ENCODE assay signal across 8 mouse cellular contexts in genomic region chr11:53456474-53457371, GRCm38 (mm10). TPM values are rescaled to one million over a fixed set of nuclear protein-coding genes. Genes with fewer than 3 reads are reported as not detected.
DNase-seq lines count a peak whose midpoint lies in the region; ATAC-seq and TF ChIP-seq lines count a peak whose summit lies in the region.

TSS of gene Gm10447 (minus strand) at chr11:53457110.
TSS of gene Shroom1 (plus strand) at chr11:53457205.

- H3K9me3 ChIP-seq in heart, postnatal 0 days (replicated peaks; ENCODE audit: control insufficient read depth, low read length) = no peaks in the 10 kb centered on the region

- peak within 1 kb of the TSS; percentile 43 for H3K4me3 ChIP-seq in testis, adult 2 months (ENCODE audit: control insufficient read depth, low read depth, low read length)
- H3K4me3 ChIP-seq in embryonic fibroblast, embryonic 13.5 days (ENCODE audit: insufficient read depth, low read length) = peak within 1 kb of the TSS; percentile 40
- peak within 1 kb of the TSS; percentile 60 for H3K4me3 ChIP-seq in heart, postnatal 0 days (ENCODE audit: low read depth, low read length)
- peak within 1 kb of the TSS; percentile 12; the same call in 1 of the 2 replicates for H3K4me3 ChIP-seq in macrophage (ENCODE audit: inconsistent target)

- TF ChIP-seq EP300 in heart, postnatal 0 days (IDR thresholded peaks at IDR 0.05; ENCODE audit: low read depth) = no peak

- 3% methylated on average over 42 of the region's 42 CpGs for WGBS in heart, postnatal 0 days
- 8% methylated on average over 42 of the region's 42 CpGs for WGBS in macrophage (ENCODE audit: missing documents)

- H3K27me3 ChIP-seq in testis, adult 2 months (ENCODE audit: control insufficient read depth, insufficient read depth, low read length) = no peaks in the 10 kb centered on the region; the same call in 1 of the 2 replicates
- H3K27me3 ChIP-seq in heart, postnatal 0 days (ENCODE audit: control insufficient read depth, insufficient read depth, low read length) = peaks cover 5% of the 10 kb centered on the region; the same call in 1 of the 2 replicates

- DNase-seq in testis, postnatal 14 days (ENCODE audit: low spot score) = no peak
- peak; percentile 59 for DNase-seq in heart, postnatal 0 days (ENCODE audit: low spot score)
- DNase-seq in kidney, postnatal 25 days = peak; percentile 55 to 70
- DNase-seq in testis, postnatal 10 days (ENCODE audit: low spot score) = peak; percentile 63
- DNase-seq in frontal cortex, postnatal 25 days (ENCODE audit: low spot score in 2 of 2) = no peak

- H3K36me3 ChIP-seq in testis, adult 2 months (ENCODE audit: control insufficient read depth, insufficient read depth, low read length) = no peaks in the 10 kb centered on the region
- no peaks in the 10 kb centered on the region for H3K36me3 ChIP-seq in heart, postnatal 0 days (replicated peaks; ENCODE audit: control insufficient read depth, insufficient read depth, low read length)
- H3K36me3 ChIP-seq in macrophage (ENCODE audit: inconsistent target) = no peaks in the 10 kb centered on the region

- ATAC-seq in heart, postnatal 0 days (ENCODE audit: insufficient read depth, low read depth) = peak; percentile 84

- no peak for TF ChIP-seq CTCF in testis, adult 2 months (IDR thresholded peaks at IDR 0.05; ENCODE audit: control insufficient read depth, insufficient read depth, insufficient replicate concordance, low read depth, low read length)
- TF ChIP-seq CTCF in embryonic fibroblast, embryonic 13.5 days (IDR thresholded peaks at IDR 0.05; ENCODE audit: borderline replicate concordance, insufficient read depth, low read length) = no peak
- TF ChIP-seq CTCF in heart, postnatal 0 days (IDR thresholded peaks at IDR 0.05; ENCODE audit: low read depth) = peak; percentile 39

- no peaks in the 10 kb centered on the region for H3K79me2 ChIP-seq in macrophage (ENCODE audit: inconsistent target)

- peak within 1 kb of the TSS; percentile 27 for H3K9ac ChIP-seq in heart, postnatal 0 days (replicated peaks; ENCODE audit: low read depth, low read length)

- H3K4me2 ChIP-seq in heart, postnatal 0 days (ENCODE audit: low read depth, low read length) = peak within 1 kb of the TSS; percentile 92

- peaks cover 4% of the 10 kb centered on the region; the same call in 1 of the 2 replicates for H3K4me1 ChIP-seq in testis, adult 2 months (ENCODE audit: control insufficient read depth, insufficient read depth, low read length)
- H3K4me1 ChIP-seq in embryonic fibroblast, embryonic 13.5 days (ENCODE audit: control insufficient read depth, insufficient read depth, low read length) = peaks cover 2% of the 10 kb centered on the region; the same call in 1 of the 2 replicates
- no peaks in the 10 kb centered on the region for H3K4me1 ChIP-seq in heart, postnatal 0 days (ENCODE audit: control insufficient read depth, insufficient read depth)

- H3K27ac ChIP-seq in testis, adult 2 months (ENCODE audit: control insufficient read depth, insufficient read depth, low read depth, low read length) = no peak within 1 kb of the TSS
- no peak within 1 kb of the TSS for H3K27ac ChIP-seq in embryonic fibroblast, embryonic 13.5 days (ENCODE audit: insufficient read depth, low read length)
- no peak within 1 kb of the TSS for H3K27ac ChIP-seq in heart, postnatal 0 days (ENCODE audit: low read depth)
- no peak within 1 kb of the TSS for H3K27ac ChIP-seq in macrophage

- no peak for TF ChIP-seq POLR2A in testis, adult 2 months (IDR thresholded peaks at IDR 0.05; ENCODE audit: control insufficient read depth, low read depth, low read length)
- TF ChIP-seq POLR2A in embryonic fibroblast, embryonic 13.5 days (IDR thresholded peaks at IDR 0.05; ENCODE audit: low read depth, low read length) = peak; percentile 79

RNA-seq across cellular contexts. Expression of gene Gm10447, which starts in this region (rescaled TPM):
- polyA plus RNA-seq in testis, adult 2 months (2012; rRNA removed) = 0.05 and 0.11 TPM in 2 replicates
- polyA plus RNA-seq in embryonic fibroblast, embryonic 13.5 days (2011; ENCODE audit: insufficient read length, low read depth, missing spikeins) = 0.22 TPM in 1 of 2 replicates, not detected in the other
- not detected in 2 replicates for total RNA-seq in heart, postnatal 0 days (2014; rRNA removed; ENCODE audit: low replicate concordance)
- 0.04 TPM in 1 of 2 replicates, not detected in the other for polyA plus RNA-seq in heart, postnatal 0 days (2015; fragmentation: Nextera tagmentation; extraction: Ambion mirVana)
- total RNA-seq in macrophage (2018; cell fraction: chromatin; rRNA removed) = not detected
- not detected for total RNA-seq in macrophage (2018; cell fraction: cytosol; rRNA removed)
- not detected for total RNA-seq in macrophage (2018; cell fraction: nucleus; rRNA removed)
- polyA plus RNA-seq in macrophage (2018) = not detected in 3 replicates

RNA-seq across cellular contexts. Expression of gene Shroom1, which starts in this region (rescaled TPM):
- polyA plus RNA-seq in testis, adult 2 months (2012; rRNA removed) = 0.41 and 1.1 TPM in 2 replicates
- 2.4 and 3.0 TPM in 2 replicates for polyA plus RNA-seq in embryonic fibroblast, embryonic 13.5 days (2011; ENCODE audit: insufficient read length, low read depth, missing spikeins)
- 1.4 and 2.9 TPM in 2 replicates for total RNA-seq in heart, postnatal 0 days (2014; rRNA removed; ENCODE audit: low replicate concordance)
- polyA plus RNA-seq in heart, postnatal 0 days (2015; fragmentation: Nextera tagmentation; extraction: Ambion mirVana) = 0.40 and 0.41 TPM in 2 replicates
- total RNA-seq in macrophage (2018; cell fraction: chromatin; rRNA removed) = not detected
- total RNA-seq in macrophage (2018; cell fraction: cytosol; rRNA removed) = under 1 TPM in 1 of 26 experiments, not detected in 25; 0.06 TPM
- not detected for total RNA-seq in macrophage (2018; cell fraction: nucleus; rRNA removed)
- not detected in 3 replicates for polyA plus RNA-seq in macrophage (2018)

Comparison
In these comparisons a context has a peak if more than half of its experiments do, and no peak if none do; other contexts are left out.
1. DNase-seq: peak in heart, postnatal 0 days (single experiment), kidney, postnatal 25 days (2 of 2) and testis, postnatal 10 days (single experiment); none in testis, postnatal 14 days (single experiment) and frontal cortex, postnatal 25 days (0 of 2).
2. Peak in every context shown above with its lines, with median percentiles within 50 percentile points of each other: H3K4me3 ChIP-seq.